Mouse (Mus musculus) MEL (cell line): Measurements from ENCODE around the gene Nr4a1. TPM values are rescaled to one million over a fixed set of nuclear protein-coding genes. Genes with fewer than 3 reads are reported as not detected.
A peak's percentile ranks its signal among the peaks of the same experiment; 100 is the strongest.

Source experiments
- DNase-seq: peaks from one replicate; pipeline ENCODE4 v3.0.0; 2011; ENCODE audit warnings: low read depth, low spot score
- H3K27ac ChIP-seq: 2 replicates; pipeline ENCODE4 v1.5.1; 2012; ENCODE audit warnings: low read depth, mild to moderate bottlenecking, control low read depth, low read length, moderate library complexity; ENCODE audit not compliant: control insufficient read depth
- H3K27me3 ChIP-seq, 2 experiments: fragments of 150-350 bp in 1 of 2; sonication (generic) in 1 of 2; 2 replicates each; pipeline ENCODE4 v1.6.1; 2012; ENCODE audit warnings: low read length in 2 of 2, mild to moderate bottlenecking in 2 of 2, improper control_type of control experiment in 1 of 2, moderate library complexity in 1 of 2; ENCODE audit not compliant: insufficient read depth in 2 of 2, control insufficient read depth in 1 of 2
- H3K36me3 ChIP-seq, 2 experiments: 2 replicates each; pipeline ENCODE4 v1.6.1; 2012 to 2014; ENCODE audit warnings: low read length in 2 of 2, improper control_type of control experiment in 1 of 2, inconsistent platforms in 1 of 2, mild to moderate bottlenecking in 1 of 2; ENCODE audit not compliant: insufficient read depth in 2 of 2, control insufficient read depth in 1 of 2
- H3K4me1 ChIP-seq, 2 experiments: fragments of 150-350 bp in 1 of 2; sonication (generic) in 1 of 2; 2 replicates each; pipeline ENCODE4 v1.6.1; 2012; ENCODE audit warnings: low read length in 2 of 2, improper control_type of control experiment in 1 of 2, mild to moderate bottlenecking in 1 of 2; ENCODE audit not compliant: insufficient read depth in 2 of 2, control insufficient read depth in 1 of 2
- H3K4me3 ChIP-seq, 2 experiments: fragments of 150-350 bp in 1 of 2; sonication (generic) in 1 of 2; 2 replicates each; pipeline ENCODE4 v1.5.1; 2012; ENCODE audit warnings: low read depth in 2 of 2, low read length in 2 of 2, mild to moderate bottlenecking in 2 of 2, moderate library complexity in 2 of 2, control low read depth in 1 of 2, improper control_type of control experiment in 1 of 2; ENCODE audit not compliant: control insufficient read depth in 1 of 2, insufficient read depth in 1 of 2
- H3K79me2 ChIP-seq: 2 replicates; pipeline ENCODE4 v1.6.1; 2012; ENCODE audit warnings: mild to moderate bottlenecking, low read length, moderate library complexity; ENCODE audit not compliant: control insufficient read depth, poor library complexity, insufficient read depth
- H3K9ac ChIP-seq: 2 replicates; pipeline ENCODE4 v1.6.1; 2012; ENCODE audit warnings: low read depth, mild to moderate bottlenecking, control low read depth, low read length, moderate library complexity; ENCODE audit not compliant: control insufficient read depth, poor library complexity, severe bottlenecking
- H3K9me3 ChIP-seq: fragments of 150-350 bp; sonication (generic); replicated peaks from 2 replicates; pipeline ENCODE4 v1.6.1; 2012; ENCODE audit warnings: mild to moderate bottlenecking, low read length, improper control_type of control experiment, moderate library complexity; ENCODE audit not compliant: insufficient read depth
- CHD1 ChIP-seq: IDR thresholded peaks from 2 replicates; pipeline ENCODE4 v1.6.1; 2012; ENCODE audit warnings: low read depth, mild to moderate bottlenecking, inconsistent platforms, low read length, improper control_type of control experiment
- CHD2 ChIP-seq: IDR thresholded peaks from 2 replicates; pipeline ENCODE4 v1.6.1; 2011; ENCODE audit warnings: low read length, improper control_type of control experiment
- CTCF ChIP-seq, 3 experiments: IDR thresholded peaks in 2 of 3; conservative IDR thresholded peaks in 1 of 3; 2 replicates each; pipeline ENCODE4 v1.5.1; 2011 to 2012; ENCODE audit warnings: low read length in 3 of 3, low read depth in 2 of 3, mild to moderate bottlenecking in 2 of 3, improper control_type of control experiment in 1 of 3, inconsistent platforms in 1 of 3, mixed read lengths in 1 of 3, moderate library complexity in 1 of 3; ENCODE audit not compliant: control insufficient read depth in 1 of 3, insufficient read depth in 1 of 3, poor library complexity in 1 of 3, severe bottlenecking in 1 of 3
- ELF1 ChIP-seq: IDR thresholded peaks from 2 replicates; pipeline ENCODE4 v1.6.1; 2014; ENCODE audit warnings: low read depth, mild to moderate bottlenecking, inconsistent platforms, low read length, improper control_type of control experiment, moderate library complexity
- ETS1 ChIP-seq: IDR thresholded peaks from 2 replicates; pipeline ENCODE4 v1.6.1; 2012; ENCODE audit warnings: low read depth, mild to moderate bottlenecking, inconsistent platforms, low read length, improper control_type of control experiment, moderate library complexity
- HCFC1 ChIP-seq: IDR thresholded peaks from 2 replicates; pipeline ENCODE4 v1.6.1; 2012; ENCODE audit warnings: low read depth, mild to moderate bottlenecking, inconsistent platforms, low read length, improper control_type of control experiment, moderate library complexity
- JUND ChIP-seq: IDR thresholded peaks from 2 replicates; pipeline ENCODE4 v1.6.1; 2011; ENCODE audit warnings: low read depth, mild to moderate bottlenecking, improper control_type of control experiment, low read length
- KAT2A ChIP-seq: conservative IDR thresholded peaks from 2 replicates; pipeline ENCODE4 v1.6.1; 2012; ENCODE audit warnings: low read depth, low read length, improper control_type of control experiment, inconsistent platforms
- NRF1 ChIP-seq: IDR thresholded peaks from 2 replicates; pipeline ENCODE4 v1.6.1; 2014; ENCODE audit warnings: low read depth, mild to moderate bottlenecking, inconsistent platforms, low read length, improper control_type of control experiment, moderate library complexity; ENCODE audit not compliant: poor library complexity, insufficient read depth, severe bottlenecking
- POLR2A ChIP-seq, 2 experiments: IDR thresholded peaks; 2 replicates each; pipeline ENCODE4 v1.6.1; 2011 to 2012; ENCODE audit warnings: low read length in 2 of 2, mild to moderate bottlenecking in 2 of 2, control low read depth in 1 of 2, improper control_type of control experiment in 1 of 2, low read depth in 1 of 2, moderate library complexity in 1 of 2; ENCODE audit not compliant: control insufficient read depth in 1 of 2, insufficient read depth in 1 of 2, poor library complexity in 1 of 2
- POLR2AphosphoS5 ChIP-seq: IDR thresholded peaks from 2 replicates; pipeline ENCODE4 v1.6.1; 2012; ENCODE audit warnings: low read depth, borderline replicate concordance, mild to moderate bottlenecking, inconsistent platforms, low read length, moderate library complexity, mixed read lengths
- RAD21 ChIP-seq: IDR thresholded peaks from 2 replicates; pipeline ENCODE4 v1.6.1; 2011; ENCODE audit warnings: mild to moderate bottlenecking, low read depth, low read length, improper control_type of control experiment
- RCOR1 ChIP-seq: IDR thresholded peaks from 2 replicates; pipeline ENCODE4 v1.6.1; 2012; ENCODE audit warnings: low read depth, mild to moderate bottlenecking, inconsistent platforms, low read length, improper control_type of control experiment
- SMC3 ChIP-seq: IDR thresholded peaks from 2 replicates; pipeline ENCODE4 v1.6.1; 2011; ENCODE audit warnings: low read depth, low read length, improper control_type of control experiment
- TCF12 ChIP-seq: IDR thresholded peaks from 2 replicates; pipeline ENCODE4 v1.6.1; 2014; ENCODE audit warnings: low read depth, mild to moderate bottlenecking, inconsistent platforms, low read length, improper control_type of control experiment, moderate library complexity
- USF1 ChIP-seq: IDR thresholded peaks from 2 replicates; pipeline ENCODE4 v1.6.1; 2014; ENCODE audit warnings: low read depth, mild to moderate bottlenecking, inconsistent platforms, low read length, improper control_type of control experiment, moderate library complexity
- USF2 ChIP-seq, 2 experiments: IDR thresholded peaks; 2 replicates each; pipeline ENCODE4 v1.6.1; 2011 to 2012; ENCODE audit warnings: improper control_type of control experiment in 2 of 2, low read length in 2 of 2, borderline replicate concordance in 1 of 2, inconsistent platforms in 1 of 2, low read depth in 1 of 2, mild to moderate bottlenecking in 1 of 2; ENCODE audit not compliant: insufficient read depth in 1 of 2
- ZC3H11A ChIP-seq: IDR thresholded peaks from 2 replicates; pipeline ENCODE4 v1.6.1; 2012; ENCODE audit warnings: low read depth, mild to moderate bottlenecking, inconsistent platforms, low read length, improper control_type of control experiment
- ZKSCAN1 ChIP-seq: IDR thresholded peaks from 2 replicates; pipeline ENCODE4 v1.6.1; 2012; ENCODE audit warnings: low read depth, mild to moderate bottlenecking, inconsistent platforms, low read length, improper control_type of control experiment, moderate library complexity
- polyA plus RNA-seq, 2 experiments: library from polyadenylated mRNA; stranded (reverse) in 1 of 2; unstranded in 1 of 2; fragments of >175 nt in 1 of 2; fragments of >200 nt in 1 of 2; gene quantifications; 2 replicates each; pipeline versions ENCODE4 v1.2.1 to v1.2.4; 2012; ENCODE audit warnings: low replicate concordance in 2 of 2, low read depth in 1 of 2; ENCODE audit not compliant: insufficient read length in 2 of 2, insufficient read depth in 1 of 2, missing spikeins in 1 of 2
- total RNA-seq: library from RNA; depleted of rRNA; stranded (reverse); fragments of 300-350 nt; gene quantifications from 2 replicates; pipeline ENCODE4 v1.2.3, GENCODE M21; 2012

Nr4a1 gene
- total and polyA plus RNA-seq, 3 experiments: 2.0 to 12.8 TPM; not detected in 1

- Histone ChIP-seq H3K27ac (no peak overlapping the region), H3K4me3 (no peak overlapping the region), H3K36me3 (peaks cover 0 to 2% of the 10 kb centered on the region in 2 experiments; a peak in 1 of 4 replicates), H3K9ac (no peak overlapping the region), H3K79me2 (no peaks in the 10 kb centered on the region), H3K9me3 (no peaks in the 10 kb centered on the region), H3K27me3 (no peaks in the 10 kb centered on the region), H3K4me1 (no peaks in the 10 kb centered on the region)
- peak; percentile 85 for DNase-seq
- TF ChIP-seq USF2 (IDR thresholded peaks at IDR 0.05; ENCODE audit: borderline replicate concordance in 1 of 2, insufficient read depth in 1 of 2, low read depth in 1 of 2, low read length in 2 of 2) (no peak), ELF1 (no peak), ETS1 (no peak), CHD1 (no peak), CTCF (IDR thresholded peaks at IDR 0.05 in 2 of 3, conservative IDR thresholded peaks at IDR 0.05 in 1 of 3; ENCODE audit: control insufficient read depth in 1 of 3, insufficient read depth in 1 of 3, low read depth in 2 of 3, low read length in 3 of 3, poor library complexity in 1 of 3, severe bottlenecking in 1 of 3) (peak; percentile 87 to 94 (median 94)), KAT2A (no peak), SMC3 (peak; percentile 79), ZC3H11A (0 out of 2 replicates have a peak, but pooled peaks have one; percentile 45), HCFC1 (no peak), JUND (no peak), RAD21 (peak; percentile 73), NRF1 (no peak), ZKSCAN1 (no peak)
Measured at GRCm38 (mm10) chr15:101210228-101210627, 43.8 kb upstream of the Nr4a1 start.

DNA sequence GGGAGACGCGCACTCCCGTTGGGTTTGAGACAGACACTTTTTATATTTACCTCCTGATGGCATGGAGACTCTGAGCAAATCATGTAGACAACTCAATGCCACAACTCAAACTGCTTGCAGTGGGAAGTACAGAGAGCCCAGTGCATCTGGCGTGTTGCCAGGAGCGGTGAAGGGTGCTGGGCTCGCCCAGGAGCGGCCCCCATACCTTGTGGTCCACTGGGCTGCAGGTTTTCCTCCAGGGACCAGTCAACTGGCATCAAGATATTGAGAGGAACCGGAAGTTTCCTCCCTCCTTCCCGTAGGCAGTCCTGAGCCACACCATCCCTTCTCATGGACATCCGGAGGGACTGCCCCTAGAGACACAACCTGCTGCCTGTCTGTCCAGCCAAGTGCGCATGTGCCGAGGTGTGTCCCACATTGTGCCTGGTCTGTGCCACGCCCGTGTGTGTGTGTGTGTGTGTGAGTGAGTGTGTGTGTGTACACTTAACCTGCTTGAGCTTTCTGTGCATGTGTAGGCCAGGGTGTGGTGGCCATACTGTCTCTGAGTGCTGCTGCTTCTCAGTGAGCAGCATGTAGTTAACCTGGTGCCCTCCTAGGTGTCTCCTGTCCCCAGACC lies 43.0 kb upstream of the Nr4a1 start:
- Histone ChIP-seq H3K9me3 (no peaks in the 10 kb centered on the region), H3K27me3 (no peaks in the 10 kb centered on the region), H3K9ac (no peak overlapping the region), H3K4me1 (no peaks in the 10 kb centered on the region), H3K79me2 (no peaks in the 10 kb centered on the region), H3K4me3 (no peak overlapping the region), H3K27ac (no peak overlapping the region), H3K36me3 (peaks cover 0 to 2% of the 10 kb centered on the region in 2 experiments; a peak in 1 of 4 replicates)
- no peak for DNase-seq
- TF ChIP-seq CHD2 (no peak), USF1 (no peak), POLR2A (IDR thresholded peaks at IDR 0.05; ENCODE audit: control insufficient read depth in 1 of 2, insufficient read depth in 1 of 2, low read depth in 1 of 2, low read length in 2 of 2, poor library complexity in 1 of 2) (no peak), RCOR1 (no peak), NRF1 (no peak), POLR2AphosphoS5 (0 out of 2 replicates have a peak, but pooled peaks have one; percentile 22), CHD1 (no peak), TCF12 (no peak)
